Mouse (Mus musculus) left cerebral cortex, adult 18-20 months (tissue): ENCODE measurements around the gene Rftn2. TPM values are rescaled to one million over a fixed set of nuclear protein-coding genes. Genes with fewer than 3 reads are reported as not detected.

Source experiments
- DNase-seq, 2 experiments: peaks; one replicate each; pipeline ENCODE4 v3.0.0; 2021 to 2022; ENCODE audit warnings: low spot score in 2 of 2, mixed read lengths in 1 of 2
- long read RNA-seq, 2 experiments: library from polyadenylated mRNA; stranded (forward); transcript quantifications; one replicate each; pipeline ENCODE4 v2.0.0; 2021
- total RNA-seq, 2 experiments: library from RNA; stranded (reverse); gene quantifications; 2 replicates each; pipeline ENCODE4 v1.2.3; 2021

The Rftn2 gene
- 10 to 100 TPM; 21.9 to 25.1 TPM for total RNA-seq
- long read RNA-seq, experiment 1, transcript Rftn2-201 (9 exons, 3,677 nt) = major isoform, 18 of 24 reads
- long read RNA-seq, experiment 1, partial matches to known transcripts = 4 of 24 reads
- long read RNA-seq, experiment 1, other reads (novel, unspliced or antisense) = 2 of 24 reads
- long read RNA-seq, experiment 2, transcript Rftn2-201 (9 exons, 3,677 nt) = major isoform, 13 of 17 reads
- long read RNA-seq, experiment 2, partial matches to known transcripts = 2 of 17 reads
- long read RNA-seq, experiment 2, other reads (novel, unspliced or antisense) = 2 of 17 reads

- DNase-seq = peak in 1 of 2 experiments; percentile 17
These were observed at the start of gene Rftn2 for GRCm38 (mm10) chr1:55226011-55226857. Gene Rftn2 (minus strand): TSS chr1:55226782.

GRCm38 (mm10) chr1:55265447-55265846, 38.9 kb upstream of the Rftn2 start:
- no peak for DNase-seq

- no peak for DNase-seq
These were observed 37.8 kb upstream of the Rftn2 start for GRCm38 (mm10) chr1:55264385-55264784.

- DNase-seq = no peak
These were observed 19.8 kb upstream of the Rftn2 start for GRCm38 (mm10) chr1:55246374-55246773.

- DNase-seq = peak in 1 of 2 experiments; percentile 24
These were observed 12.7 kb upstream of the Rftn2 start for GRCm38 (mm10) chr1:55239237-55239636.

GRCm38 (mm10) chr1:55238496-55238895, 11.9 kb upstream of the Rftn2 start:
- peak in 1 of 2 experiments; percentile 9 for DNase-seq

- DNase-seq = peak in 1 of 2 experiments; percentile 38
These were observed 11.1 kb upstream of the Rftn2 start for GRCm38 (mm10) chr1:55237643-55238161.

GRCm38 (mm10) chr1:55236890-55237642, 10.5 kb upstream of the Rftn2 start, which contains the start of gene Mars2:
Gene Mars2 (plus strand): TSS chr1:55237177.
- DNase-seq = peak; percentile 96 to 97

- DNase-seq = no peak
These were observed 9.9 kb upstream of the Rftn2 start for GRCm38 (mm10) chr1:55236487-55236886.

GRCm38 (mm10) chr1:55234910-55235520, 8.4 kb upstream of the Rftn2 start:
- DNase-seq = no peak

- DNase-seq = no peak
These were observed 1.8 kb upstream of the Rftn2 start for GRCm38 (mm10) chr1:55228256-55228884.

- no peak for DNase-seq
These were observed 794 bp upstream of the Rftn2 start for GRCm38 (mm10) chr1:55227376-55227775.

GRCm38 (mm10) chr1:55225398-55225797, 1.2 kb downstream of the Rftn2 start:
- DNase-seq = no peak

- DNase-seq = no peak
These were observed 2.5 kb downstream of the Rftn2 start for GRCm38 (mm10) chr1:55224111-55224510.

- no peak for DNase-seq
These were observed 3.6 kb downstream of the Rftn2 start for GRCm38 (mm10) chr1:55223026-55223425.

- peak in 1 of 2 experiments; percentile 17 for DNase-seq
These were observed 5.2 kb downstream of the Rftn2 start for GRCm38 (mm10) chr1:55221352-55221751.

GRCm38 (mm10) chr1:55217191-55217590, 9.4 kb downstream of the Rftn2 start:
- DNase-seq = no peak

GRCm38 (mm10) chr1:55215185-55215813, 11.3 kb downstream of the Rftn2 start:
- DNase-seq = no peak

- no peak for DNase-seq
These were observed 12.6 kb downstream of the Rftn2 start for GRCm38 (mm10) chr1:55213936-55214335.

- no peak for DNase-seq
These were observed 13.1 kb downstream of the Rftn2 start for GRCm38 (mm10) chr1:55213475-55213874.
